Mouse (Mus musculus): ENCODE measurements at regions not wholly inside any gene's neighbourhood (a gene's known extent, or its start where the extent isn't known, plus 50 kb on each side); places are given as distances from the start of the nearest gene placed in this dataset.

DNA sequence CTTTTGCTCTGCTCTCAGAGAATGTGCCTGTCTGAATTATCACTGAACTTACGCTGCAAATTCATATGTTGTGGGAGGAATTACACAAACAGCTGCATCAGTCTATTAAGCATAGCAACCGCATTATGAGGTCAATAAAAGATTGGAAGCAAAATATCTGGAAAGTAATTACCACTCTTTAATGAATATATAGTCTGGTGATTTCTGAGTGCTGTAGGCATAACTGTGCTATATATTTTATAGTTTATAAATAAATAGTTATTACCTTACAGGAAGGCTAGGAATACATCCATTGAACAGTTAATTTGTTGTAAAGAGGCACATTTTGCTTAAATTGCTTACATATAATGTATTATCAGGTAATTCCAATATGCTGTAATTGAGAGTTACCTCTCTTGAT is 123.7 kb upstream of the Tfap2d start:
- no peak for TF ChIP-seq CTCF (IDR thresholded peaks at IDR 0.05; ENCODE audit: low read depth)
- no peak overlapping the region for H3K9ac ChIP-seq
- H3K27ac ChIP-seq (ENCODE audit: low read depth): no peak overlapping the region
- ATAC-seq (ENCODE audit: insufficient read depth) (no peak), DNase-seq (no peak)
- H3K4me2 ChIP-seq: no peak overlapping the region
- no peaks in the 10 kb centered on the region for H3K4me1 ChIP-seq (ENCODE audit: insufficient read depth)
- H3K9me3 ChIP-seq (ENCODE audit: low read depth, low read length): no peaks in the 10 kb centered on the region
- no peaks in the 10 kb centered on the region for H3K27me3 ChIP-seq (ENCODE audit: insufficient read depth, low read length)
- WGBS: 82% methylated on average over 2 of the region's 2 CpGs
- no peaks in the 10 kb centered on the region for H3K36me3 ChIP-seq (ENCODE audit: insufficient read depth)
- no peak overlapping the region for H3K4me3 ChIP-seq (ENCODE audit: low read depth, low read length)

DNA sequence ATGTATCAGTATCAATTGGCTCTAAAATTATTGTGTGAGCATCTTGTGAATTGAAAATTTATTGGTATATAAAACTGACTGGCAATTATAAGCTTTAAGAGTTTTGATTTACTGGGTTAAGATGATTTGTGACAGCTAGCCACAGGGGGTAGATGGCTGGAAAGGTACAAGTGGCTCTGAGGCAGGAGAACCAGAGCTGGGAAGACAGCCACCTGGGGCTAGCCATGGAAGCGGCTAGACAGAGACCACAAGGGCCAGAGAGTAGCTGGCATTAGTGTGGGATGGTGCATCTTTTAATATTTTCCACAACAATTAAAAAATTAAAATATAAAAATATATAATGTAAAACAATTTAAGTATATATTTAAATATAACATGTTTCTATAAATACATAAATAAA is 86.0 kb upstream of the Tfap2d start:
- H3K4me1 ChIP-seq (ENCODE audit: insufficient read depth): no peaks in the 10 kb centered on the region
- no peaks in the 10 kb centered on the region for H3K27me3 ChIP-seq (ENCODE audit: insufficient read depth, low read length)
- no peaks in the 10 kb centered on the region for H3K36me3 ChIP-seq (ENCODE audit: insufficient read depth)
- no peak for TF ChIP-seq CTCF (IDR thresholded peaks at IDR 0.05; ENCODE audit: low read depth)
- 86% methylated on average over 1 of the region's 1 CpGs for WGBS
- no peak overlapping the region for H3K9ac ChIP-seq
- ATAC-seq (ENCODE audit: insufficient read depth): no peak
- no peak overlapping the region for H3K4me2 ChIP-seq
- H3K9me3 ChIP-seq (ENCODE audit: low read depth, low read length): no peaks in the 10 kb centered on the region
- H3K27ac ChIP-seq (ENCODE audit: low read depth): no peak overlapping the region
- no peak for DNase-seq
- no peak overlapping the region for H3K4me3 ChIP-seq (ENCODE audit: low read depth, low read length)
